Mouse (Mus musculus): ENCODE results near the gene Adora1. TPM values are rescaled to one million over a fixed set of nuclear protein-coding genes. Genes with fewer than 3 reads are reported as not detected.

The Adora1 gene
- polyA plus RNA-seq, 1 experiment from 2014 or later = 1.8 TPM

DNA sequence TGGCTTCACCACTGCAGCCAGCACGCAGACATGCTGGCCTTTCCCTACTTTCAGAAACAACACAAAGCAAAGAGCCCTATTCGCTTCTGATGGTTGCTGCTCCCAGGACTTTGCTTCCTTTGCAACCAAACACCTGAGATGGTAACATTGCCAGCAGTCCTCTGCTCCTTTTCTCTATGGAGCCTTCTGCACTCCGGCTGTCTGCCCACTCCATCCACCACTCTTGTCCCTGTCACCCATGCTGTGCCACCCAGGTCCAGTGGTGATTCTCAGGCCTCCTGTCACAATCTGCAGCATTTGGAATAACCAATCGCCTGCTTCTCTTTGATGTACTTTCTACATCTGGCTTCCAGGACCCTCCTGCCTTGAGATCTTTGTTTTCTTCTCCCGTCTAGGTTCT, 9.9 kb downstream of the Adora1 start:
- no peak overlapping the region for H3K4me3 ChIP-seq (ENCODE audit: low read depth, low read length)
- H3K36me3 ChIP-seq (ENCODE audit: control insufficient read depth, insufficient read depth, low read length) = no peaks in the 10 kb centered on the region
- no peaks in the 10 kb centered on the region for H3K9me3 ChIP-seq (ENCODE audit: control insufficient read depth, low read length)
- WGBS = 91% methylated on average over 5 of the region's 5 CpGs
- no peaks in the 10 kb centered on the region for H3K27me3 ChIP-seq (replicated peaks; ENCODE audit: control insufficient read depth, insufficient read depth, low read length)
- ATAC-seq (ENCODE audit: low read depth) (no peak), DNase-seq (ENCODE audit: low spot score) (no peak)
- H3K4me1 ChIP-seq (ENCODE audit: control insufficient read depth, insufficient read depth, low read length) = no peaks in the 10 kb centered on the region
- H3K9ac ChIP-seq (ENCODE audit: low read depth, low read length) = no peak overlapping the region
- no peak overlapping the region for H3K4me2 ChIP-seq (ENCODE audit: low read depth, low read length)
- H3K27ac ChIP-seq (replicated peaks; ENCODE audit: low read depth, low read length) = no peak overlapping the region

DNA sequence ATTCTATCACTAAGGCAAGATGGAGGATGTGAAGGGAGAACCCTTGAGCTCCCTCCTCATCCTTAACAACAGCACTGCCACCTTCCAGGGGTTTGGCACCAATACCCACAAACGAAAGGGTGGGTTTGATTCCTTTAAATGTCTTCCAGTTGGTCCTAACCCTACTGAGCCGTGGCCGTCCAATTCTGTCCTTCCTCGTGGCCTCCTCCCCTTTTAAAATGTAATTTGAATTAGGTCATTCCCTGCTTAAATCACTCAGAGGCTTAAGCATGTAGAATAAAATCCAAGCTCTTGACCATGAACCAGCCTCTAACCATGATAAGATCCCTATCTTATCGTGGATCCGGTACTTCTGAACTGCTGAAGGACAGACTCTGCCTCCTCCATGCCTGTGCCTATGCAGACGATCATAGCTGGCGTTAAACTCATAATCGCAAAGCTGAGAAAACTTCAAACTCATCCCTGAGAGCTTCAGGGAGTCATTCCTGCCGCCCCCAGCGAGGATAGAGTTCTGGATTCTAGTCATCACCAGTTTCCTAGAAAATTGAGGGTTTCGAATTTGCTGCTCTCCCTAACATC, 10.5 kb downstream of the Adora1 start:
- WGBS = 84% methylated on average over 12 of the region's 12 CpGs
- no peaks in the 10 kb centered on the region for H3K4me1 ChIP-seq (ENCODE audit: control insufficient read depth, insufficient read depth, low read length)
- H3K27ac ChIP-seq (replicated peaks; ENCODE audit: low read depth, low read length) = no peak overlapping the region
- H3K9ac ChIP-seq (ENCODE audit: low read depth, low read length) = no peak overlapping the region
- no peaks in the 10 kb centered on the region for H3K36me3 ChIP-seq (ENCODE audit: control insufficient read depth, insufficient read depth, low read length)
- ATAC-seq (ENCODE audit: low read depth) (no peak), DNase-seq (ENCODE audit: low spot score) (no peak)
- H3K4me3 ChIP-seq (ENCODE audit: low read depth, low read length) = no peak overlapping the region
- H3K9me3 ChIP-seq (ENCODE audit: control insufficient read depth, low read length) = no peaks in the 10 kb centered on the region
- no peak overlapping the region for H3K4me2 ChIP-seq (ENCODE audit: low read depth, low read length)
- H3K27me3 ChIP-seq (replicated peaks; ENCODE audit: control insufficient read depth, insufficient read depth, low read length) = no peaks in the 10 kb centered on the region

DNA sequence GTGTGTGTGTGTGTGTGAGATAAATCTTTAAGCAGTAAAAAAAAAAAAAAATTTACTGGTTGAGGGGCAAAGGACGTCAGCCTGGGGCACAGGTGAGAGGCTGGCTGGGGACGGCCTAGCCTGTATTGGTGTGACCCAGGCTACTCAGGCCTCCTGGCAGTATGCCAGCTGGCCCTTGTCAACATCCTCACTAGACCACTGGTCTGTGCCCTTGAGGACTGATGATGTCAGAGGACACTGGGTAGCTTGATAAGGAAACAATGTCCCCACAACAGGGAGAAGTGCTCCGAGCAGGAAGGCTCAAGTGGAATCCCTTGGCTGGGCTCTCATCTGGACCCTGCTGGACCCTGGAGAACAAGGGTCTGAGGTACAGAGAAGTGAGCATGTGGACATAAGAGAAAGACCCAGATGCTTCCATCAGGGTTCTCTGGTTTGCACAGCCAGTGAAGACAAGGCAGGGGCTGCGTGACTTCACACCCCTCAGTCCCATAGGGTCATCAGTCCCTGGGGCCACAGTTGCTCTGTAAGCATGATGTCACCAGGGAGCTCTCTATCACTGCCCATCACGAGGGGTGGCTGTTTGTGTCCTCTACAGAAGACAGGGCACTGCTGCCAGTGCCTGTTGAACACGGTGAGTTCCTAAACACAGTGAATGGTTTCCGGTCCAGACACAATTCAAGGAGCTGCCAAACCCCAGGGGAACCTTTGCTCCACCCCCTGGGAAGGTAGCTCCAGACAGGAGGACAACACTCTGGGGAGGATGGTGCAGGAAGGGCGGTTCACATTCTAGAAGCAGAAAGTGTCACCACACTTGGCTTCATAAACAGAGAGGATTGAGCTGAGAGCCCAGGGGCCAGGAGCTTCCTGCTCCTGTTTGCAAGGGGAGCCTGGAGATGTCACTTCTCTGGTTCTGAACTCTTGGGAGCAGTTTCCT, 12.8 kb downstream of the Adora1 start:
- no peak overlapping the region for H3K4me2 ChIP-seq (ENCODE audit: low read depth, low read length)
- no peak overlapping the region for H3K9ac ChIP-seq (ENCODE audit: low read depth, low read length)
- H3K4me3 ChIP-seq (ENCODE audit: low read depth, low read length) = no peak overlapping the region
- no peak for ATAC-seq (ENCODE audit: low read depth)
- no peak overlapping the region for H3K27ac ChIP-seq (replicated peaks; ENCODE audit: low read depth, low read length)
- DNase-seq (ENCODE audit: low spot score) = no peak
- no peaks in the 10 kb centered on the region for H3K4me1 ChIP-seq (ENCODE audit: control insufficient read depth, insufficient read depth, low read length)
- no peaks in the 10 kb centered on the region for H3K27me3 ChIP-seq (replicated peaks; ENCODE audit: control insufficient read depth, insufficient read depth, low read length)
- 52% methylated on average over 8 of the region's 8 CpGs for WGBS
- H3K36me3 ChIP-seq (ENCODE audit: control insufficient read depth, insufficient read depth, low read length) = no peaks in the 10 kb centered on the region
- no peaks in the 10 kb centered on the region for H3K9me3 ChIP-seq (ENCODE audit: control insufficient read depth, low read length)

DNA sequence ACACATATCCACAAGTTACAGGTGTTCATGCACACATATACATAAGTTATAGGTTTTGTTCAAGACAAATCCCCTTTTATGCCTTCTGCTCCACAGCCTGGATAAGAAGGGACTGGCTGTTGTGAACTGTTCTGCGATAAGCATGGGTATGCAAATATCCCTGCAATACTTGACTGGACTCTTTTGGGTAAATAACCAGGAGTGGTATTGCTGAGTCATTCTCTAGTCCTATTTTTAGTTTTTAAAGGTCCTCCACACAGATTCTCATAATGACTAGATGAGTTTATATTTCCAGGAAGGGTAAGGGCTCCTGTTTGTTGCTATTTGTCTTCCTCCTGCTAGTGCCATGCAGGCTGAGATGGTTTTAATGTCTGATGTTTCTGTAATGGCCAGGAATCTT, 14.1 kb downstream of the Adora1 start:
- Histone ChIP-seq H3K4me1 (ENCODE audit: control insufficient read depth, insufficient read depth, low read length) (no peaks in the 10 kb centered on the region), H3K9me3 (ENCODE audit: control insufficient read depth, low read length) (no peaks in the 10 kb centered on the region), H3K36me3 (ENCODE audit: control insufficient read depth, insufficient read depth, low read length) (no peaks in the 10 kb centered on the region), H3K4me3 (ENCODE audit: low read depth, low read length) (no peak overlapping the region), H3K4me2 (ENCODE audit: low read depth, low read length) (no peak overlapping the region), H3K9ac (ENCODE audit: low read depth, low read length) (no peak overlapping the region), H3K27ac (replicated peaks; ENCODE audit: low read depth, low read length) (no peak overlapping the region), H3K27me3 (replicated peaks; ENCODE audit: control insufficient read depth, insufficient read depth, low read length) (no peaks in the 10 kb centered on the region)
- DNase-seq (ENCODE audit: low spot score) (no peak), ATAC-seq (ENCODE audit: low read depth) (no peak)
- 90% methylated on average over 1 of the region's 1 CpGs for WGBS

DNA sequence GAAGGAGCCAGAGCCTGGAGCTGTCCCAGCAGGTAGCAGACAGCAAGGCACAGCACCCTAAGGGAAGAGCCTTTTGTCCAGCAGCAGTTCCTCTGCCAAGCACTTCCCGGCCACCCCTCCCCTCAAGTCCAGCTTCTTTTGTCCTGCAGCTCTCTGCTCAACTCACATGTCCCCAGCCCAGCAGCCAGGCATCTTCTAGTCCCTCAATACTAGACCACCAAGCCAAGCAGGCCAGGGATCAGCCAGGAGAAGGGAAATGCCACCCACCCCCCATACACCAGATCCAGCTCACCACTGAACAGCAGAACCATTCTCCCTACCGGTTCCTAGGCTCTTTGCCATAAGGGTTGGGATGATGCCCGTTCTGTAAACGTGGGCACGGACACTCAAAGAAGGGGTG, 15.6 kb downstream of the Adora1 start:
- Histone ChIP-seq H3K9me3 (ENCODE audit: control insufficient read depth, low read length) (no peaks in the 10 kb centered on the region), H3K4me2 (ENCODE audit: low read depth, low read length) (no peak overlapping the region), H3K9ac (ENCODE audit: low read depth, low read length) (no peak overlapping the region), H3K4me1 (ENCODE audit: control insufficient read depth, insufficient read depth, low read length) (no peaks in the 10 kb centered on the region), H3K36me3 (ENCODE audit: control insufficient read depth, insufficient read depth, low read length) (no peaks in the 10 kb centered on the region), H3K27me3 (replicated peaks; ENCODE audit: control insufficient read depth, insufficient read depth, low read length) (no peaks in the 10 kb centered on the region), H3K4me3 (ENCODE audit: low read depth, low read length) (no peak overlapping the region), H3K27ac (replicated peaks; ENCODE audit: low read depth, low read length) (no peak overlapping the region)
- DNase-seq (ENCODE audit: low spot score) = no peak
- 76% methylated on average over 5 of the region's 5 CpGs for WGBS
- ATAC-seq (ENCODE audit: low read depth) = no peak

DNA sequence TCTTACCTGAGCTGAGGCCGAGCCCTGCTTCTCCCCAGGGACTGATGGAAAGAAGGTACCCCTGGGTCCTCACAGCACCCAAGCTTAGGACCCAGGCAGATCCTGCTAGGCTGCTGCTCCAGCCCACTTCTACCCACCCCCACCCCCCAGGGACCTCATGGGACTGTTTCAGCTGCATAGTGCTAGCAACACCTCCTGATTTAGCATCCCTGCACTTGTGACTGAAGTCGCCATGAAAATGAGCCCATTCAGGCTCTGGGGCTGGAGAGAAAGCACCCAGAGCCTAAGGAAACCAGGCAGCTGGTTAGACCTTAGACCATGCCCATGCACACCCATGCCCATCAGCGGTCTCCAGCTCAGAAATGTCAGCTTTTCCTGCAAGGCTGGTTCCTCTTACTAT, 17.3 kb downstream of the Adora1 start:
- no peaks in the 10 kb centered on the region for H3K4me1 ChIP-seq (ENCODE audit: control insufficient read depth, insufficient read depth, low read length)
- no peaks in the 10 kb centered on the region for H3K27me3 ChIP-seq (replicated peaks; ENCODE audit: control insufficient read depth, insufficient read depth, low read length)
- H3K4me3 ChIP-seq (ENCODE audit: low read depth, low read length) = no peak overlapping the region
- H3K9ac ChIP-seq (ENCODE audit: low read depth, low read length) = no peak overlapping the region
- no peak overlapping the region for H3K27ac ChIP-seq (replicated peaks; ENCODE audit: low read depth, low read length)
- H3K9me3 ChIP-seq (ENCODE audit: control insufficient read depth, low read length) = no peaks in the 10 kb centered on the region
- H3K4me2 ChIP-seq (ENCODE audit: low read depth, low read length) = no peak overlapping the region
- DNase-seq (ENCODE audit: low spot score) (no peak), ATAC-seq (ENCODE audit: low read depth) (no peak)
- WGBS = 79% methylated on average over 3 of the region's 3 CpGs
- no peaks in the 10 kb centered on the region for H3K36me3 ChIP-seq (ENCODE audit: control insufficient read depth, insufficient read depth, low read length)

DNA sequence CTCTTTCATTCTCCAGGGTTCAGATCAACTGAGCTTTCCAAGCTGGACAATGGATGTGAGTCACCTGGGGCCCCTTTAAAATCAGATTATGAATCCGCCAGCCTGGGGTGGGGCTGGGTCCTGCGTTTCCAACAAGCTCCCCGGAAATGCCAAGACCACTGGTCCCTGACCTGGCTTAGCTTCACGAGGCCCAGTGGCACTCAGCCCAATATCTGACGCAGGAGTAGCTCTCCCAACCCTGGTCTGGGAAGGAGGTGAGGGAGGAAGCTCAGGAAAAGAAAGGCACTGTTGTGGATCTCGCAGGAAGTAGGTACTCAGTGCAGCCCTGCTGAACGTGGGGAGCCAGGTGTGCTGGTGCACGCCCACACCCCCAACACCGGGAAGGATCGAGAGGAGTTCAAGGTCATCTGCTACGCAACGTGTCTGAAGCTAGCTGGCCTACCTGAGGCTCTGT, 18.2 kb downstream of the Adora1 start:
- no peak overlapping the region for H3K4me3 ChIP-seq (ENCODE audit: low read depth, low read length)
- H3K27me3 ChIP-seq (replicated peaks; ENCODE audit: control insufficient read depth, insufficient read depth, low read length) = no peaks in the 10 kb centered on the region
- no peak overlapping the region for H3K27ac ChIP-seq (replicated peaks; ENCODE audit: low read depth, low read length)
- no peaks in the 10 kb centered on the region for H3K36me3 ChIP-seq (ENCODE audit: control insufficient read depth, insufficient read depth, low read length)
- H3K9me3 ChIP-seq (ENCODE audit: control insufficient read depth, low read length) = no peaks in the 10 kb centered on the region
- H3K9ac ChIP-seq (ENCODE audit: low read depth, low read length) = no peak overlapping the region
- DNase-seq (ENCODE audit: low spot score) = no peak
- no peak overlapping the region for H3K4me2 ChIP-seq (ENCODE audit: low read depth, low read length)
- ATAC-seq (ENCODE audit: low read depth) = no peak
- H3K4me1 ChIP-seq (ENCODE audit: control insufficient read depth, insufficient read depth, low read length) = no peaks in the 10 kb centered on the region
- WGBS = 51% methylated on average over 12 of the region's 12 CpGs

DNA sequence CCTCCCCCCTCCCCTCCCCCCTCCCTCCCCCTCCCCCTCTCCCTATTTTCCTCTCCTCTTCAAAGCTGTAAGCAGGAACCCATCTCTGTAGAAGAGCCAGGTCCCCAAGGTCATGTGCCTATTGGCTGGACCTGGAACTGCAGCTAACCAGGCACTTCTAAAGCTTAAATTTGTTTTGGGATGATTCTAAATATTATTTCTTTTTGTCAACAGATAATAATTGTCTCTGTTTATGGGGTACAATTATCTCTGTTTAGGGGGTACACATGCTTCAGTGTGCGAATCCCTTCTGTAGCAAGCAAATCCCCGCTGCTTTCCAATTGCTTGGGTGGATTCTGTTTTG, 18.6 kb downstream of the Adora1 start:
- H3K9ac ChIP-seq (ENCODE audit: low read depth, low read length) = no peak overlapping the region
- ATAC-seq (ENCODE audit: low read depth) (no peak), DNase-seq (ENCODE audit: low spot score) (no peak)
- no peaks in the 10 kb centered on the region for H3K36me3 ChIP-seq (ENCODE audit: control insufficient read depth, insufficient read depth, low read length)
- no peaks in the 10 kb centered on the region for H3K27me3 ChIP-seq (replicated peaks; ENCODE audit: control insufficient read depth, insufficient read depth, low read length)
- H3K27ac ChIP-seq (replicated peaks; ENCODE audit: low read depth, low read length) = no peak overlapping the region
- no peak overlapping the region for H3K4me3 ChIP-seq (ENCODE audit: low read depth, low read length)
- H3K9me3 ChIP-seq (ENCODE audit: control insufficient read depth, low read length) = no peaks in the 10 kb centered on the region
- no peaks in the 10 kb centered on the region for H3K4me1 ChIP-seq (ENCODE audit: control insufficient read depth, insufficient read depth, low read length)
- no peak overlapping the region for H3K4me2 ChIP-seq (ENCODE audit: low read depth, low read length)
- WGBS = 84% methylated on average over 2 of the region's 2 CpGs
